Mouse (Mus musculus) liver, postnatal 0 days (tissue): ENCODE measurements at regions not wholly inside any gene's neighbourhood (a gene's known extent, or its start where the extent isn't known, plus 50 kb on each side); places are given as distances from the start of the nearest gene placed in this dataset.

Experiments used
- ATAC-seq: fragments of 200-750 bp; cut with Nextera tagmentation; 2 replicates; pipeline ENCODE4 v1.8.0; 2017; ENCODE audit warnings: mild to moderate bottlenecking, moderate library complexity
- DNase-seq: peaks from one replicate; pipeline ENCODE4 v3.0.0-alpha.2; 2016
- H3K27ac ChIP-seq: fragments of 300-500 bp; sonication (generic); 2 replicates; pipeline ENCODE4 v1.5.1; 2014; ENCODE audit warnings: antibody characterized with exemption, moderate library complexity, mild to moderate bottlenecking, low read depth
- H3K27me3 ChIP-seq: fragments of 300-500 bp; sonication (generic); 2 replicates; pipeline ENCODE4 v1.6.1; 2014; ENCODE audit warnings: low read length, control low read depth, mixed read lengths; ENCODE audit not compliant: insufficient read depth
- H3K36me3 ChIP-seq: fragments of 300-500 bp; sonication (generic); replicated peaks from 2 replicates; pipeline ENCODE4 v1.6.1; 2014; ENCODE audit warnings: mild to moderate bottlenecking, control low read depth, low read length, moderate library complexity, mixed read lengths; ENCODE audit not compliant: insufficient read depth
- H3K4me1 ChIP-seq: fragments of 300-500 bp; sonication (generic); 2 replicates; pipeline ENCODE4 v1.6.1; 2014; ENCODE audit warnings: antibody characterized with exemption, mild to moderate bottlenecking, control low read depth; ENCODE audit not compliant: insufficient read depth
- H3K4me2 ChIP-seq: fragments of 300-500 bp; sonication (generic); 2 replicates; pipeline ENCODE4 v1.6.1; 2014; ENCODE audit warnings: low read depth, mild to moderate bottlenecking, low read length, moderate library complexity, mixed read lengths
- H3K4me3 ChIP-seq: fragments of 300-500 bp; sonication (generic); 2 replicates; pipeline ENCODE4 v1.5.1; 2014; ENCODE audit warnings: low read depth, low read length
- H3K9ac ChIP-seq: fragments of 300-500 bp; sonication (generic); replicated peaks from 2 replicates; pipeline ENCODE4 v1.6.1; 2014; ENCODE audit warnings: mild to moderate bottlenecking, moderate library complexity
- H3K9me3 ChIP-seq: fragments of 300-500 bp; sonication (generic); 2 replicates; pipeline ENCODE4 v1.6.1; 2016; ENCODE audit warnings: mild to moderate bottlenecking, control low read depth, low read length, mixed read lengths
- CTCF ChIP-seq: sonication (generic); IDR thresholded peaks from 2 replicates; pipeline ENCODE4 v1.5.1; 2016; ENCODE audit warnings: antibody characterized with exemption, low read depth
- EP300 ChIP-seq: IDR thresholded peaks from 2 replicates; pipeline ENCODE4 v1.6.1; 2016; ENCODE audit warnings: antibody characterized with exemption, low read depth, mild to moderate bottlenecking
- WGBS: fragments of 180-500 bp; shearing (Covaris S2); extraction: QIAGEN DNeasy Blood & Tissue Kit; methylation state at CpG from one replicate; pipeline ENCODE4 v1.1.7; 2014; ENCODE audit not compliant: insufficient replicate concordance; 5-methylcytosine and 5-hydroxymethylcytosine counted together

DNA sequence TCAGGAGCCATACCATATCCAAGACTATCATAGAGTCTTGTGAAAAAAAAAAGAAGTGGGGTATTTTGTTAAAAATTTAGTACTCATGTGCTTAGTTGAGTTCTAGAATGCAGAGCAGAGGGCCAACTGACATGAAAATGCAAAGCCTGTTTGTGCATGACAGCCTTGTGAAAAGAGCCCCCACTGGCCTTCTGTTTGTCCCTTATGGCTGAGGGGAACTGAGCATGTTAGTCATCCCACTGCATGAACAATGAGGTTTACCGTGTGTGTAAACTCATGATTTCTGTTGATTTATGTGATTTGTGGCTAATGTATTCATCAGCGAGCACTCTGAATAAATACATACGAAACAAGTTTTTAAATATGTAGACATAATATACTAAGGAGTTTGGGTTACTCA, 266.1 kb upstream of the Nox3 start:
- TF ChIP-seq CTCF (no peak), EP300 (no peak)
- H3K4me1 ChIP-seq: no peaks in the 10 kb centered on the region

GRCm38 (mm10) chr17:3946540-3946939, 250.5 kb upstream of the Nox3 start:
- 71% methylated on average over 3 of the region's 3 CpGs for WGBS
- TF ChIP-seq EP300: no peak
- no peak for TF ChIP-seq CTCF
- DNase-seq: no peak
- Histone ChIP-seq H3K36me3 (no peaks in the 10 kb centered on the region), H3K4me2 (no peak overlapping the region), H3K9me3 (no peaks in the 10 kb centered on the region), H3K27ac (no peak overlapping the region), H3K9ac (no peak overlapping the region), H3K4me3 (no peak overlapping the region), H3K4me1 (no peaks in the 10 kb centered on the region), H3K27me3 (no peaks in the 10 kb centered on the region)
- no peak for ATAC-seq

More for the DNA sequence above, 266.1 kb upstream of the Nox3 start:
- 74% methylated on average over 3 of the region's 3 CpGs for WGBS
- ATAC-seq (no peak), DNase-seq (no peak)
- Histone ChIP-seq H3K4me2 (no peak overlapping the region), H3K9ac (no peak overlapping the region), H3K36me3 (no peaks in the 10 kb centered on the region), H3K27me3 (no peaks in the 10 kb centered on the region), H3K27ac (no peak overlapping the region), H3K4me3 (no peak overlapping the region), H3K9me3 (no peaks in the 10 kb centered on the region)

DNA sequence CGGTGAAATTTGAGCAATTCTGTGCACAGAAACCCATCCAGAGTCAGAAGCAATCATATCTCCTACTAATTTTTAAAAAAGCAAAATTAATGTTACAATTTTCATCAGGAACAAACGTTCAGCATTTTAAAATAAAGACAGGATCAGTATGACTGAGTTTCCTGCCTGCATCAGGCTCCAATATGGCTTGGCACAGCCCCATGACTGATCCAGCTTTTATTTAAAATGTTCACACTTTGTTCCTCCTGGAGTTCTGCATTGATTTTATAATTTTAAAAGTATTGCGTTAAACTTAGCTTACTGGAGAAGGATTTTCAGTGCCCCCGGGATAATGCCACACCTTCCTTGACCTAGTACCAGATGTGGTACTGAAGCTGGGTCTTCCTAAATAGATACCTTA, 240.3 kb upstream of the Nox3 start:
- Histone ChIP-seq H3K4me2 (no peak overlapping the region), H3K9me3 (no peaks in the 10 kb centered on the region), H3K9ac (no peak overlapping the region), H3K27me3 (no peaks in the 10 kb centered on the region), H3K4me3 (no peak overlapping the region), H3K4me1 (no peaks in the 10 kb centered on the region), H3K36me3 (no peaks in the 10 kb centered on the region), H3K27ac (no peak overlapping the region)
- 67% methylated on average over 4 of the region's 4 CpGs for WGBS
- no peak for TF ChIP-seq EP300
- TF ChIP-seq CTCF: no peak
- no peak for ATAC-seq
- DNase-seq: no peak

GRCm38 (mm10) chr17:3933208-3933607, 237.1 kb upstream of the Nox3 start:
- no peak for ATAC-seq
- Histone ChIP-seq H3K4me1 (no peaks in the 10 kb centered on the region), H3K4me2 (no peak overlapping the region), H3K36me3 (no peaks in the 10 kb centered on the region), H3K9ac (no peak overlapping the region), H3K27ac (no peak overlapping the region), H3K27me3 (no peaks in the 10 kb centered on the region), H3K9me3 (no peaks in the 10 kb centered on the region), H3K4me3 (no peak overlapping the region)
- TF ChIP-seq EP300 (no peak), CTCF (no peak)
- WGBS: 49% methylated on average over 4 of the region's 4 CpGs
- no peak for DNase-seq

- Histone ChIP-seq H3K4me1 (no peaks in the 10 kb centered on the region), H3K27ac (no peak overlapping the region), H3K9ac (no peak overlapping the region), H3K4me2 (no peak overlapping the region), H3K9me3 (no peaks in the 10 kb centered on the region), H3K4me3 (no peak overlapping the region), H3K36me3 (no peaks in the 10 kb centered on the region), H3K27me3 (no peaks in the 10 kb centered on the region)
- ATAC-seq (no peak), DNase-seq (no peak)
- TF ChIP-seq CTCF: no peak
- TF ChIP-seq EP300: no peak
- 73% methylated on average over 5 of the region's 5 CpGs for WGBS
These were observed 236.0 kb upstream of the Nox3 start for GRCm38 (mm10) chr17:3932071-3932470.

DNA sequence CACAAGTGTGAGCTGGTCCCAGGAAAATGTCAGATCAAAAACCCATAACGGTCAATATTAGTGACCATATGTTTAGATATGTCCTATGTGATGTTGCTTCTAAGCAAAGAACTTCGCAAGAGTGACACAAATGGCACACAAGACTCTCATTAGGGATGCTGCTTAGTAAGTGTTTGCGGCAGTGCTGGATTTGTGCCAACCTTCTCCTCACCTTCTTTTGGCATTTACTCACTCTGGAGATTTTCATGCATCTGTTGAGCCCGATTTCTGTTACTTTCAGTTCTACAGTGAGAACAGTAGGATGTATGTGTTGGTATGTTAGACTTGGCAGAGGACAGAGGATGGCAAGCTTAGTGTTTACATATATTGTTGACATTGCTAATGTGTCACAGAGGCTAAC, 231.0 kb upstream of the Nox3 start:
- Histone ChIP-seq H3K4me2 (no peak overlapping the region), H3K9ac (no peak overlapping the region), H3K4me3 (no peak overlapping the region), H3K9me3 (no peaks in the 10 kb centered on the region), H3K4me1 (no peaks in the 10 kb centered on the region), H3K27me3 (no peaks in the 10 kb centered on the region), H3K36me3 (no peaks in the 10 kb centered on the region), H3K27ac (no peak overlapping the region)
- DNase-seq (no peak), ATAC-seq (no peak)
- 73% methylated on average over 4 of the region's 4 CpGs for WGBS
- TF ChIP-seq EP300 (no peak), CTCF (no peak)

- ATAC-seq (no peak), DNase-seq (no peak)
- no peak overlapping the region for H3K4me2 ChIP-seq
- H3K27me3 ChIP-seq: no peaks in the 10 kb centered on the region
- H3K27ac ChIP-seq: no peak overlapping the region
- no peaks in the 10 kb centered on the region for H3K9me3 ChIP-seq
- TF ChIP-seq CTCF (no peak), EP300 (no peak)
- H3K4me1 ChIP-seq: no peaks in the 10 kb centered on the region
- no peak overlapping the region for H3K4me3 ChIP-seq
- H3K9ac ChIP-seq: no peak overlapping the region
- H3K36me3 ChIP-seq: no peaks in the 10 kb centered on the region
These were observed 224.2 kb upstream of the Nox3 start for GRCm38 (mm10) chr17:3920282-3920681.
